Mouse (Mus musculus): Measurements from ENCODE around the gene Cyp2s1. TPM values are rescaled to one million over a fixed set of nuclear protein-coding genes. Genes with fewer than 3 reads are reported as not detected.
A peak's percentile ranks its signal among the peaks of the same experiment; 100 is the strongest.

Gene Cyp2s1
- total and polyA plus RNA-seq, 3 experiments, result 0.04 TPM; not detected in 2

GRCm38 (mm10) chr7:25753076-25753475 lies 63.6 kb downstream of the Cyp2s1 start:
- Histone ChIP-seq H3K36me3 (replicated peaks in 1 of 2; ENCODE audit: control insufficient read depth in 1 of 2, insufficient read depth in 1 of 2, low read length in 1 of 2) (peaks cover 24 to 43% of the 10 kb centered on the region in 2 experiments), H3K9ac (ENCODE audit: insufficient read depth, low read depth) (peak overlapping the region; percentile 100), H3K27ac (ENCODE audit: insufficient read depth, low read depth) (no peak overlapping the region; the same call in 1 of the 2 replicates), H3K4me1 (ENCODE audit: control insufficient read depth in 1 of 2, insufficient read depth in 2 of 2) (peaks cover 13 to 51% of the 10 kb centered on the region in 2 experiments), H3K4me2 (ENCODE audit: insufficient read depth, low read depth, poor library complexity, severe bottlenecking) (peak overlapping the region; percentile 70), H3K27me3 (replicated peaks) (peaks cover 15% of the 10 kb centered on the region), H3K79me2 (replicated peaks; ENCODE audit: control insufficient read depth, extremely low read depth, insufficient read depth, poor library complexity, severe bottlenecking) (peaks cover 60% of the 10 kb centered on the region), H3K4me3 (replicated peaks in 1 of 3; ENCODE audit: low read depth in 2 of 3, low read length in 2 of 3, poor library complexity in 1 of 3) (peak overlapping the region; percentile 69 to 95 (median 94)), H3K9me3 (replicated peaks; ENCODE audit: low read length) (no peaks in the 10 kb centered on the region)
- no peak for TF ChIP-seq ETS1 (conservative IDR thresholded peaks at IDR 0.05; ENCODE audit: low read depth, low read length)
- TF ChIP-seq CHD1 (IDR thresholded peaks at IDR 0.05; ENCODE audit: low read depth, low read length), result 0 out of 2 replicates have a peak, but pooled peaks have one; percentile 12
- TF ChIP-seq ZKSCAN1 (IDR thresholded peaks at IDR 0.05; ENCODE audit: borderline replicate concordance, low read depth, low read length), result no peak
- dilution Hi-C loops (cut with MboI; ENCODE audit: extremely low pct_ligation_motif_present, extremely low pct_unique_long_range_greater_than_20kb, low sequenced_read_pairs), result no loop called here
- in situ Hi-C loops (cut with MboI; ENCODE audit: low pct_ligation_motif_present, low pct_unique_long_range_greater_than_20kb, low sequenced_read_pairs), result loop anchor here (5.0 kb wide), 1 partner anchor 36 kb away; the partner anchor contains the start of gene Ccdc97
- no peak for DNase-seq (ENCODE audit: extremely low read depth)

Other genes starting within 250 kb of the Cyp2s1 start
- gene Erich4, start 201.0 kb downstream of the Cyp2s1 start, total RNA-seq (2012; rRNA removed), result not detected in 2 replicates
- gene Erich4, start 201.0 kb downstream of the Cyp2s1 start, total RNA-seq (2014; rRNA removed), result not detected in 2 replicates
- not detected in 2 replicates for gene Erich4, start 201.0 kb downstream of the Cyp2s1 start, polyA plus RNA-seq (2012; ENCODE audit: insufficient read length, low read depth)
- 18.7 and 21.4 TPM in 2 replicates for gene Dmac2, start 197.5 kb downstream of the Cyp2s1 start, total RNA-seq (2012; rRNA removed)
- gene Dmac2, start 197.5 kb downstream of the Cyp2s1 start, total RNA-seq (2014; rRNA removed), result 19.8 and 20.6 TPM in 2 replicates
- gene Dmac2, start 197.5 kb downstream of the Cyp2s1 start, polyA plus RNA-seq (2012; ENCODE audit: insufficient read length, low read depth), result 35.0 and 35.1 TPM in 2 replicates
- gene B3gnt8, start 190.3 kb downstream of the Cyp2s1 start, total RNA-seq (2012; rRNA removed), result 0.21 TPM in 2 replicates
- gene B3gnt8, start 190.3 kb downstream of the Cyp2s1 start, total RNA-seq (2014; rRNA removed), result not detected in 2 replicates
- gene B3gnt8, start 190.3 kb downstream of the Cyp2s1 start, polyA plus RNA-seq (2012; ENCODE audit: insufficient read length, low read depth), result 0.24 and 0.29 TPM in 2 replicates
- 14.9 and 19.9 TPM in 2 replicates for gene Bckdha, start 157.9 kb downstream of the Cyp2s1 start, total RNA-seq (2012; rRNA removed)
- 20.8 and 21.4 TPM in 2 replicates for gene Bckdha, start 157.9 kb downstream of the Cyp2s1 start, total RNA-seq (2014; rRNA removed)
- gene Bckdha, start 157.9 kb downstream of the Cyp2s1 start, polyA plus RNA-seq (2012; ENCODE audit: insufficient read length, low read depth), result 13.4 and 17.2 TPM in 2 replicates
- gene Exosc5, start 157.7 kb downstream of the Cyp2s1 start, total RNA-seq (2012; rRNA removed), result 105 and 116 TPM in 2 replicates
- gene Exosc5, start 157.7 kb downstream of the Cyp2s1 start, total RNA-seq (2014; rRNA removed), result 114 and 123 TPM in 2 replicates
- gene Exosc5, start 157.7 kb downstream of the Cyp2s1 start, polyA plus RNA-seq (2012; ENCODE audit: insufficient read length, low read depth), result 102 and 125 TPM in 2 replicates
- gene Tmem91, start 141.7 kb downstream of the Cyp2s1 start, total RNA-seq (2012; rRNA removed), result 0.17 and 0.55 TPM in 2 replicates
- not detected in 2 replicates for gene Tmem91, start 141.7 kb downstream of the Cyp2s1 start, total RNA-seq (2014; rRNA removed)
- gene Tmem91, start 141.7 kb downstream of the Cyp2s1 start, polyA plus RNA-seq (2012; ENCODE audit: insufficient read length, low read depth), result 1.3 and 1.9 TPM in 2 replicates
- 13.1 and 15.8 TPM in 2 replicates for gene B9d2, start 136.1 kb downstream of the Cyp2s1 start, total RNA-seq (2012; rRNA removed)
- 9.3 and 10.0 TPM in 2 replicates for gene B9d2, start 136.1 kb downstream of the Cyp2s1 start, total RNA-seq (2014; rRNA removed)
- gene B9d2, start 136.1 kb downstream of the Cyp2s1 start, polyA plus RNA-seq (2012; ENCODE audit: insufficient read length, low read depth), result 21.2 and 23.8 TPM in 2 replicates
- gene Tgfb1, start 129.9 kb downstream of the Cyp2s1 start, total RNA-seq (2012; rRNA removed), result 25.9 and 28.8 TPM in 2 replicates
- 8.7 and 9.2 TPM in 2 replicates for gene Tgfb1, start 129.9 kb downstream of the Cyp2s1 start, total RNA-seq (2014; rRNA removed)
- 104 and 109 TPM in 2 replicates for gene Tgfb1, start 129.9 kb downstream of the Cyp2s1 start, polyA plus RNA-seq (2012; ENCODE audit: insufficient read length, low read depth)
- 14.1 and 14.4 TPM in 2 replicates for gene Ccdc97, start 97.8 kb downstream of the Cyp2s1 start, total RNA-seq (2012; rRNA removed)
- 4.5 and 5.7 TPM in 2 replicates for gene Ccdc97, start 97.8 kb downstream of the Cyp2s1 start, total RNA-seq (2014; rRNA removed)
- gene Ccdc97, start 97.8 kb downstream of the Cyp2s1 start, polyA plus RNA-seq (2012; ENCODE audit: insufficient read length, low read depth), result 38.8 and 44.8 TPM in 2 replicates
- 67.6 and 72.2 TPM in 2 replicates for gene Hnrnpul1, start 62.2 kb downstream of the Cyp2s1 start, total RNA-seq (2012; rRNA removed)
- 44.7 and 52.6 TPM in 2 replicates for gene Hnrnpul1, start 62.2 kb downstream of the Cyp2s1 start, total RNA-seq (2014; rRNA removed)
- gene Hnrnpul1, start 62.2 kb downstream of the Cyp2s1 start, polyA plus RNA-seq (2012; ENCODE audit: insufficient read length, low read depth), result 155 and 188 TPM in 2 replicates
- gene Axl, start 28.2 kb downstream of the Cyp2s1 start, total RNA-seq (2012; rRNA removed), result 0.76 and 0.98 TPM in 2 replicates
- gene Axl, start 28.2 kb downstream of the Cyp2s1 start, total RNA-seq (2014; rRNA removed), result 0.15 and 0.19 TPM in 2 replicates
- 0.96 and 1.6 TPM in 2 replicates for gene Axl, start 28.2 kb downstream of the Cyp2s1 start, polyA plus RNA-seq (2012; ENCODE audit: insufficient read length, low read depth)
- gene Cyp2b10, start 80.7 kb upstream of the Cyp2s1 start, total RNA-seq (2012; rRNA removed), result not detected in 2 replicates
- not detected in 2 replicates for gene Cyp2b10, start 80.7 kb upstream of the Cyp2s1 start, total RNA-seq (2014; rRNA removed)
- gene Cyp2b10, start 80.7 kb upstream of the Cyp2s1 start, polyA plus RNA-seq (2012; ENCODE audit: insufficient read length, low read depth), result not detected in 2 replicates
- gene Cyp2b13, start 244.6 kb upstream of the Cyp2s1 start, total RNA-seq (2012; rRNA removed), result 0.08 and 0.13 TPM in 2 replicates
- gene Cyp2b13, start 244.6 kb upstream of the Cyp2s1 start, total RNA-seq (2014; rRNA removed), result not detected in 2 replicates
- not detected in 2 replicates for gene Cyp2b13, start 244.6 kb upstream of the Cyp2s1 start, polyA plus RNA-seq (2012; ENCODE audit: insufficient read length, low read depth)